Mouse (Mus musculus) central nervous system, embryonic 11.5 days (tissue): ENCODE results near the gene Slc45a1. TPM values are rescaled to one million over a fixed set of nuclear protein-coding genes. Genes with fewer than 3 reads are reported as not detected.

Experiments used
- polyA plus RNA-seq: library from polyadenylated mRNA; depleted of rRNA; stranded (reverse); fragments of >200 nt; gene quantifications from 2 replicates; pipeline ENCODE4 v1.2.3, GENCODE M21; 2012; rRNA removed

Gene Slc45a1
- 3.5 and 4.2 TPM in 2 replicates for polyA plus RNA-seq

DNA sequence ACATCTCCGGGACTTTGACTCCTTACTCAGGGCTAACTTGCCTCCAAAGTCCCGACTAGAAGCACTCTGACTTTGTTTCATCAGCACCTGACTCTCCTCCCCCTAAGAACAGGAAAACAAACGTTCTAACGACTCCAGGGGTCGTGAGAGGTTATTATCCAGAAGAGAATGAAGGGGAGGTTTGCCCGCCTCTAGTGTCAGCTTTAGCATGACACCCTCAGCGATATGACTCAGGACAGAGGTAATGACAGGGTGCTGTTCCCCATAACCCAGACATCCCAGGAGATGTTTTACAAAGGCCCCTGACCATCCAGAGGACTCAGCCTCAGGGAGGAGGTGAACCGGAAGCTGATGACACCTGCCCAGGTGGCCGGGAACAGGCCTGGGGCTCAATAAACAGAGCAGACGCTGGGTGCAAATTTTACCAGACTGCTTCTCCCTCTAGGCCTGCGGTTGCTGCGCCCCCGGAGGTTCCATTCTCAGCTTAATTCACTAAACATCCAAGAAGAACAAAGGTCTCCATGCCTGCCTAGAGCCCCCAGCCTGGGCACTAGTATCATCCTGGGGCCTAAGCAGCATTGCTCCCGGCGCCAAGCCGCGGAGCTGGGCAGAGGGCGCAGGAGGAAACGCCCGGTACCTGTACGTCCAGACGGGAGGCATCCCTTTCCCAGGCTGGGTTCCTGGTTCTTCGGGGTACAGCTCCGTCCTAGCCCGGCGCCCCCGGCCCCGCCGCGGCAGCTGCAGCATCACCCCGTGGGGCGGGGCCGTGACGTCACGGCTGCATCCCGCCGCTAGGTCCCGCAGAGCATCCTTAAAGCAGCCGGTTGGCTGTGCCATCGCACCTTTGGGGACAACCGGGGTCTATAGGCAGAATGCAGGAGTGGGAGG, at the start of gene Slc45a1:
Gene Slc45a1 (minus strand): TSS at position 785 of the 888 bp plus-strand sequence.

Other genes starting within 250 kb of the Slc45a1 start
- gene Errfi1, start 201.7 kb upstream of the Slc45a1 start, polyA plus RNA-seq = 12.5 and 23.0 TPM in 2 replicates